Mouse (Mus musculus) heart, postnatal 0 days (tissue): ENCODE data around the gene Egln1.

ENCODE experiments used
- CTCF ChIP-seq: IDR thresholded peaks from 2 replicates; pipeline ENCODE4 v1.5.1; 2016; ENCODE audit warnings: antibody characterized with exemption, control low read depth, low read depth
- EP300 ChIP-seq: IDR thresholded peaks from 2 replicates; pipeline ENCODE4 v1.6.1; 2016; ENCODE audit warnings: antibody characterized with exemption, low read depth

DNA sequence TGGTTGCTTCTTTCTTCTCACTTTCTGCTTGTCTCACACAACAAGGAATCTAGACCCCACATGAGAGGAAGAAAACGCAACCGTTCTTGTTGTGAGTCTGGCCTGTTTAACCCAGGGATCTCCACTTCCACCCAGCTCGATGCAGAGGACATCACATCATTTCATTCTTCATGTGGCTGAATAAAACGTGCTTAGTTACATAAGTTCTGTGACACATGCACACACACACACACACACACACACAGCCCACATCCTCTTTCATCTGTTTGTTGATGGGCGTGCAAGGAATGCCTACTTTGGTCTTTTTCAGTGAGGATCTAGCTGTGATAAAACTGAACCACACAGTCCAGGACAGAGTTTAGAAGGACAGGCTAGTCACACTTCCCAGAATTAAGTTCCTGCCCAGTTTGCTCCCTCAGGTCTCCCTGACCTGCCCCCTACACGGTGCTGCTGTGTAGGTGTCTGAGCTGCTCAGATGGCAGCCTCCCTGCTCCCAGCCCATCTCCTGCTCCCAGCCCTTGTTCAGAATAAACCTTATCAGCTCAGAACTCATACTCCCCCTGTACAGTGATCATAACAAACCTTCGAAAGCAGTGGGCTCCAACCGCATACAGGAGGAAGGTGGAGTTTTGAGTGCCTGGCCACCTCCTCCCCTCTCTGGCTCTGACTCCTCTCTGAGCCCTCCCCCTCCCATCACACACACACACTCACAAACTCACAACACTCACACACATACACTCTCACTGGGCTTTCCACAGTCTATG, 10.5 kb upstream of the Egln1 start:
- TF ChIP-seq CTCF, result no peak
- no peak for TF ChIP-seq EP300
